Mouse (Mus musculus) heart, adult 8-10 months (tissue): ENCODE measurements around the gene Tmem43. TPM values are rescaled to one million over a fixed set of nuclear protein-coding genes. Genes with fewer than 3 reads are reported as not detected.

Experiments used
- DNase-seq: peaks from one replicate; pipeline ENCODE4 v3.0.0; 2022; ENCODE audit warnings: low spot score
- total RNA-seq, 4 experiments: library from RNA; stranded (reverse); gene quantifications; 2 replicates each; pipeline ENCODE4 v1.2.4; 2022

The Tmem43 gene
- total RNA-seq, 4 experiments from 2014 or later, result 22.0 to 29.4 (median 26.1) TPM

GRCm38 (mm10) chr6:91533771-91534170 lies 60.3 kb downstream of the Tmem43 start:
- no peak for DNase-seq

DNA sequence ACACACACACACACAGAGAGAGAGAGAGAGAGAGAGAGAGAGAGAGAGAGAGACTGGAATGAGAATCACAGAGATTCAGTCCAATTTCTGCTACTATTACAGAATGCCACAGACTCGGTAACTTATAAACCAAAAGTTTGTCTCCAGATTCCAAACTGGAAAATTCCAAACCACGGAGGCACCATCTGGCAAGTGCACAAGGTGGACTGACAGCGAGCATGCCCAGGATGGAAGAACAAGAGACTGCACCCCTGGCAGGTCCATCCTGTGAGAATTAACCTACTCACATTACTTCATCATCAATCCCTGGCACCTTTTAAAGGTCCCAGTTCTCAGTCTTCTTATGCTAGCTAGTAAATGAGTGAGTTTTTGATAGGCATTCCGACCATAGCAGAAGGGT lies 60.8 kb downstream of the Tmem43 start:
- no peak for DNase-seq

DNA sequence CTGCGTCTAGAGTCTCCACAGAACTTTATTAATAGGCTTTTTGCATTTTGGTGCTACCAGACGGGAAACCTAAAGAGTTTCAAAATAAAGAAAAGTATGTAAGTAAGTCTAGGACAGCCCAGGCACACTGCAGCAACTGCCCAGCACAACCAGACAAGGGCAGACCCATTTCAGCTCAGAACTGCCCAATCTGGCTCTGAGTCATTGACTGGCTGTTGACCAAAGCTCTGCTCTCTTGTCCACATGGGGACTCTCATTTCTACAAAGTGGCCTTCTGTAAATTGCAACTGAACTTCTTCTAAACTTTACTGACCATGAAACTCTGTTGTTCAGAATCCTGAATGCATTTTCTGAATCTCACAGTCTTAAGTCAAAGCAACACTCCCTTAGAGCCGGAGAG lies 61.7 kb downstream of the Tmem43 start:
- no peak for DNase-seq

DNA sequence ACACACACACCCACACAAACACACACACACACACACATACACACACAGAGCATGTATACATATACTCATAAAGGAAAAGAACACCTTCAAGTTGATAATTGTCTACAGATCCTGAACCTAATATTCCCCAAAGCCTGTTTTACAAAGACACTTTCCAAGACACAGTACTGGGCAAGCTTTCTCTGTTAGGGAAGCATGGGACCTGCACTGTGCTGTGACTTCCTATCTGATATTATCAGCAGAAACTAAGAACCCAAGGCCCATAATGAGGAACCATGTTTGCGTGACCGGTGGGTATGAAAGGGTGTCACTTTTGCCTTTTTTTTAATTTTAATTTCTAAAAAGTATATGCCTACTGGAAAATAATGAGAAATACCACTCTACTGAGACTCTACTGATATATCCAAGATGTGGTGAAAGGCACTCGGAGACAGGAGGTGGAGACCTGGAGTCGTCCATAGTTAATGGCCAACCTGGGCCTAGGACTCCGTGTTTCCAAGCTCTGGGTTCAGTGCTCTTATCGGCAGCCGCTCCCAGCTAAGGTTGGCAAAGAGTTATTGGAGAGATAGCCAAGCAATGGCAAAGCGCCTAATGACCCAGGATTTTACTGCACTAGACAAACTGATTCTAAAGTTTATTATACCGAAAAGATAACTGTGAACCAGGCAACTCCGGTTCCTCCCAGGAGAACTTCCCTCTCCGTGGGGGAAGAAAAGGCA lies 62.7 kb downstream of the Tmem43 start:
- no peak for DNase-seq

Other genes starting within 250 kb of the Tmem43 start
- not detected for gene Wnt7a, start 62.3 kb upstream of the Tmem43 start, total RNA-seq
- 10 to 100 TPM; 14.5 to 20.5 (median 16.6) TPM for gene Chchd4, start 157 bp upstream of the Tmem43 start, total RNA-seq
- gene Xpc, start 42.2 kb downstream of the Tmem43 start, total RNA-seq, result 10 to 100 TPM in 3 of 4 experiments, 1 to 10 TPM in 1; 9.6 to 11.0 (median 10.7) TPM
- 10 to 100 TPM; 61.4 to 69.1 (median 65.6) TPM for gene Lsm3, start 42.2 kb downstream of the Tmem43 start, total RNA-seq
- gene Slc6a6, start 210.3 kb downstream of the Tmem43 start, total RNA-seq, result 100 to 1,000 TPM in 2 of 4 experiments, 10 to 100 TPM in 2; 91.8 to 114 (median 101) TPM